Mouse (Mus musculus) cerebellum, postnatal 14 days (tissue): ENCODE results near the gene Itga2.

Experiments
- DNase-seq, 2 experiments: peaks; one replicate each; pipeline ENCODE4 v3.0.0; 2021; ENCODE audit warnings: mixed read lengths in 2 of 2

Gene Itga2

DNA sequence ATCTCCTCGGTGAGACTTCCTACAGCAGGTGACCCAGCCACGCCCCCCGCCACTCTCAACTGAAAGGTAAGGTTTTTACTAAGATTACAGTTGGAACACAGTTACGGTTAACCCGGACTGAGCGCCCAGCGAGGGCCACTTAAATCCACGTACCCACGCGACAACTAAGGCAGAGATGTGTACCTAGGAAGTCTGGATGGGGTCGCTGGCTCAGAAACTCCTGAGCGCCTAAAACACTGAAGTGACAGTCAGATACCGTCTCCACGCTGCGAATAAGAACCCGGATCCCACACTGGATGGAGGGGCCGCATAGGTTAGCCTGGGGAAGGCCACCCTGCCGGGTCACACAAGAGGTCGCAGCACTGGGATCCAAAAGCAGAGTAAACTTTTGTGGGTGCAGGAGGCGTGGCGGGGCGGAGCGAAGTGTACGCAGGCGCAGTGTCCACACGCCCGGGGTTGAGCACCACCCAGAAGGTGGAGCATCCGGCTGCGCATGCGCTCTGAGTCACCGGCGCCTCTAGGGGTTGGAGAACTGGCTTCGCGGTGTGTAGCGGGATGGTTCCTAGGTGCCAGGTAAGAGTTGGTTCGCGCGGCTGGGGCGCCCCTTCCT is 114.0 kb downstream of the Itga2 start, which contains the start of gene Mocs2:
Gene Mocs2 (plus strand): TSS at position 486 of the 610 bp plus-strand sequence.
- DNase-seq: peak; percentile 94 to 96

DNA sequence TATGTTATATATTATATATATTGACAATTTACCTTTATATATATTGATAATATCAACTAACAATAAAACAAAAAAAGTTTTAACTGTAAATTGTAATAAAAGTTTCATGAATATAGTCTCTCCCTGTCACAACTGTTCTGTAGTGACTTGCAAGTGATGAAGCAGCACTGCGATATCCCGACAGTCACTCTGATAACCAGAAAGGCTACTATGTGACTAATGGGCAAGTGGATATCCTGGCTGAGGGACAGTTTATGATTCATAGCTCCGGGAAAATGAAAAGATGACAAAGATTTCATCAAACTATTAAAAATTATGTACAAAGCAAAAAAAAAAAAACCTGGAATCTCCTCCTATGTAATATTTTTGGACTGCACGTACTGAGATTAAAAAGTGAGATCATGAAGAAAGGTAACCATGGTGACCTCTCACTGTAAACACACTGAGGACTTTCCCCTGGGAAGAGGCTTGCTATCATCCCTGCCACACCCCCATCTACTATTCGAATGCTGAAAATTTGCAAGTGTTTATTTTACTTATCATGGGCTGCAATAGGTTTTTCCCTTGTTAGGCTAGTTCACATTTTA is 122.2 kb downstream of the Itga2 start:
- no peak for DNase-seq

DNA sequence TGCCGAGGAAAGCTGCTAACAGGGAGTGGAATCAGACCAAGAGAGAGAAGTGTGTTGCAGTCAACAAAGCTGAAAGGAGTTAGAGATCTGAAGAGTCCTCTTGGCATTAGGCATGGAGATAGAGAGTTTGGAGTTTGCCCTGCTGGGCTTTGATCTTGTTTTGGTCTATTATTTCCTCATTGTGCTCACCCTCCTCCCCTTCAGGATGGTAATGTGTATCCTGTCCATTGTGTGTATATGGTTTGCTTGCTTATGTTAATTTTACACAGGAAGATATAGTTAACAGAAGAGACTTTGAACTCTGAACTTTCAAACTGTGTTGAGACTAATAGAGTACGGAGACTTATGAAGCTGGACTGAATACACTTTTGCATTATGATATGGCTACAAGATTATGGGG is 128.9 kb downstream of the Itga2 start:
- no peak for DNase-seq

DNA sequence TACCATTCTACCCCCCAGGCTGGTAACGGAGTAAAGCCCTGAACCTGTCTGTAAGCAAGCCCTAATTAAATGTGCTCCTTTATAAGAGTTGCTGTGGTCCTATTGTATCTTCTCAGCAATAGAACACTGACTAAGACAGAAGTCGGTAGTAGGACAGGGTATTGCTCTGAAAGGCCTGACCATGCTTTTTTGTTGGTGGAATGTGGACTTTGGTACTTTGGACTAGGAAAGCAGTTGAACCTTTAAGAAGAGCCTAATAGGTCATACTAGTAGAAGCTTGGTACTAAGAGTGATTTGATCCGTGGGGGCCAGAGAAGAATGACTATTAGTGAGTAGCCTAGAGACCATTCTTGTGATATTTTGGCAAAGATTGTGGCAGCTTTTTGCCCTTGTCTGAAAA is 130.0 kb downstream of the Itga2 start:
- no peak for DNase-seq

DNA sequence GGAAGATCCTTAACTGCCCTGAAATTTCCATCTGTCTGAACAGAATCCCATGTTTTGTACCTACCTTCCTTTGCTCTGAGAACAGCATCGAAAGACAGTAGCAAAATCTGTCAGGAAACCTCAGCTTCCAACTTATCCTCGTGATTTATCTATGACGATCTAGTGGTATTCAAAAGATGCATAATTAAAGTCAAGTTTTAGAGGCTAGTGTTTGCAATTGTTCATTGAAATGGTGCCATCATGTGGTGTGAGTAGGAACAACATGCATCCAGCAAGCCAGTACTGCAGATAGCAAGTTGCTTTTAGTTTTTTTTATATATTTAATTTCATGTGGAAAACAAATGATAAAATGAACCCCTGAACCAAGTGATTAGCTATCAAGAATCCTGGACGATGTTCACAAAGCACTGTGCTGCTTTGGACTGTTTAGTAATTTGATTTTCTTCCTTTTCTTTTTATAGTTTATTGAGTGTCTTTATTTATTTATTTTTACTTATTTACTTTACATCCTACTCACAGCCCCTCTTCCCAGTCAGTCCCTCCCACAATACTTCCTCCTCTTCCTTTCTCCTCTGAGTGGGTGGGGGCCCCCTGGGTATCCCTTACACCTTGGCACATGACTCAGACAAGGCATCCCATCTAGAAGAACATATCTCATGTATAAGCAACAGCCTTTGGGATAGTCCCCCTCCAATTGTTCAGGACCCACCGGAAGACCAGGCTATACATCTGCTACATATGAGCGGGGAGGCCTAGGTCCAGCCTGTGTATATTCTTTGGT is 138.5 kb downstream of the Itga2 start:
- peak; percentile 74 to 76 for DNase-seq

DNA sequence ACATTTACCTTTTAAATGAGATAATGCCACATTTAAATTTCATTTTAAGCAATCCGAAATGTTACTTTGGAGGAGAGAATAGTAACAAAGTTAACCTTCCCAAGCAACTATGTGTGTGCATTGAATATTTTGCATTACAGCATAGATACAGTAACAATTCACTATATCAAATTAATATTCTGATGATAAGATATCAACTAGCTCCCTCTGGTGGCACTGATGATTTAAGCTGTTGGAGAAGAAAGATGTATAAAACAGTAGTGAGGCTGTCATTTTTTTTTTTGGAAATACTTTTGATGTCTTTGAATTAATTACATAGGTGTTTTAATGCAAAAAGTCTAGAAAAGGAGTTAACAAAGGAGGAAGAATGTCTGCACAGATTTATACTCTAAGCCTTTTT is 140.4 kb downstream of the Itga2 start:
- DNase-seq: peak; percentile 51 to 60
